Mouse (Mus musculus) cerebellum, adult 2 months (tissue): ENCODE results near the gene Apobec4.

ENCODE experiments used
- CTCF ChIP-seq: fragments of 200-500 bp; IDR thresholded peaks from 2 replicates; pipeline ENCODE4 v1.5.1; 2011; ENCODE audit warnings: low read depth, mild to moderate bottlenecking, control low read depth, low read length, moderate library complexity, borderline replicate concordance; ENCODE audit not compliant: insufficient read depth
- POLR2A ChIP-seq: fragments of 200-500 bp; IDR thresholded peaks from 2 replicates; pipeline ENCODE4 v1.6.1; 2011; ENCODE audit warnings: low read length, control low read depth, borderline replicate concordance; ENCODE audit not compliant: insufficient read depth

DNA sequence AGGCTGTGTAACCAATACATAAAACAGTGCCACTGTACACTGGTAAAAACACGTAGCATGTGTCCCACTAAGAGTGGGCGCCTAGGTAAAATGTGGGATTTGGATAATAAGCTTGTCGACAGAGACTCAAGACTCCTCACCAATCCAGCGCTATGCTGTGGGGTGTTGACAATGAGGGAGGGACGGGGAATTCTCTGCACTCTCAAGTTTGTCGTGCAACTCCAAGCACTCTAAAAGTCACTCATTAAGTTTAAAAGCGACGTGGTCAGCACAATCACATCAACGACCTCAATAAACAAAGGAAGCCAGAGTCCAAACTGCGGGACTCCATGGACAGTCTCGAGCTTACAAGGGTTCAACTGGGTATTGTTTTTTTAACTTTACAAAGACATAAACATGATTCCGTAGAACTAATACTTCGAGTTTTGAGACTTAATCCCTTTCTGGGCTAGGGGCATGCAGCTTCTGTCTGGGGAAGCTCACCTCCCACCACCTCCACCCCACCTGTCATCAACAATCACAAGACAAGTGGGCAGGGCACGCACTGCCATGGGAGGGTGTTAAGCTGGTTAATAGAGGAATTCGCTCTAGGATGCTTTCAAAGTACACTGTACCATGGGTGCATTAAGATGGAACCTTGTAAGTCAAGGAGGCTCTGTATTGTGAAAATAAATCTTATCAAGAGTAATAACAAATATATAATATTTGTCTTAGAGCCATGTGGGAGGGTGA is 7.1 kb upstream of the Apobec4 start:
- TF ChIP-seq POLR2A (no peak), CTCF (no peak)
